Mouse (Mus musculus) large intestine, adult 2 months (tissue): ENCODE measurements at regions not wholly inside any gene's neighbourhood (a gene's known extent, or its start where the extent isn't known, plus 50 kb on each side); places are given as distances from the start of the nearest gene placed in this dataset.

Experiments used
- DNase-seq: peaks from one replicate; pipeline ENCODE4 v3.0.0-alpha.2; 2012; ENCODE audit warnings: low read depth, low spot score
- WGBS: fragments of 180-500 bp; shearing (Covaris S2); methylation state at CpG from one replicate; pipeline ENCODE4 v1.1.7; 2018; 5-methylcytosine and 5-hydroxymethylcytosine counted together

GRCm38 (mm10) chr4:114349601-114350000 is 56.9 kb upstream of the Trabd2b start:
- DNase-seq: no peak
- 62% methylated on average over 8 of the region's 8 CpGs for WGBS

- no peak for DNase-seq
- WGBS: 65% methylated on average over 1 of the region's 1 CpGs
Measured at GRCm38 (mm10) chr4:114351282-114351681, 55.2 kb upstream of the Trabd2b start.

GRCm38 (mm10) chr4:114353058-114353457 is 53.5 kb upstream of the Trabd2b start:
- no peak for DNase-seq
- 60% methylated on average over 2 of the region's 2 CpGs for WGBS
